Mouse (Mus musculus) heart, embryonic 10.5 days (tissue): ENCODE results near the gene Glis3. TPM values are rescaled to one million over a fixed set of nuclear protein-coding genes. Genes with fewer than 3 reads are reported as not detected.

ENCODE experiments used
- DNase-seq: peaks from one replicate; pipeline ENCODE4 v3.0.0-alpha.2; 2017; ENCODE audit warnings: low spot score
- H3K27ac ChIP-seq: fragments of 300-500 bp; sonication (generic); 2 replicates; pipeline ENCODE4 v1.5.1; 2016; ENCODE audit warnings: mild to moderate bottlenecking
- H3K27me3 ChIP-seq: fragments of 300-500 bp; sonication (generic); 2 replicates; pipeline ENCODE4 v1.6.1; 2016; ENCODE audit warnings: mild to moderate bottlenecking; ENCODE audit not compliant: poor library complexity, insufficient read depth, severe bottlenecking
- H3K36me3 ChIP-seq: fragments of 300-500 bp; sonication (generic); 2 replicates; pipeline ENCODE4 v1.6.1; 2016; ENCODE audit warnings: mild to moderate bottlenecking, moderate library complexity
- H3K4me1 ChIP-seq: fragments of 300-500 bp; sonication (generic); 2 replicates; pipeline ENCODE4 v1.6.1; 2016; ENCODE audit warnings: mild to moderate bottlenecking
- H3K4me3 ChIP-seq: fragments of 300-500 bp; sonication (generic); 2 replicates; pipeline ENCODE4 v1.5.1; 2016; ENCODE audit warnings: mild to moderate bottlenecking, moderate library complexity
- H3K9me3 ChIP-seq: fragments of 300-500 bp; sonication (generic); 2 replicates; pipeline ENCODE4 v1.6.1; 2016; ENCODE audit warnings: mild to moderate bottlenecking, moderate library complexity
- WGBS: fragments of 180-500 bp; shearing (Covaris S2); methylation state at CpG from one replicate; pipeline ENCODE4 v1.1.7; 2016; 5-methylcytosine and 5-hydroxymethylcytosine counted together
- polyA plus RNA-seq: library from polyadenylated mRNA; unstranded; fragments of >200 nt; fragmentation: Nextera tagmentation; extraction: Ambion mirVana; gene quantifications from 2 replicates; pipeline ENCODE4 v1.2.1, GENCODE M21; 2016

Gene Glis3
- polyA plus RNA-seq, 1 experiment from 2014 or later: 1.4 TPM

GRCm38 (mm10) chr19:28678646-28679270 is 1.1 kb downstream of the Glis3 start:
- Histone ChIP-seq H3K27me3 (peaks cover 65% of the 10 kb centered on the region), H3K4me1 (peaks cover 32% of the 10 kb centered on the region), H3K27ac (peak overlapping the region; percentile 77; the same call in 1 of the 2 replicates), H3K9me3 (no peaks in the 10 kb centered on the region), H3K36me3 (no peaks in the 10 kb centered on the region), H3K4me3 (peak overlapping the region; percentile 73)
- DNase-seq: no peak
- under 1% methylated on average over 30 of the region's 30 CpGs for WGBS

GRCm38 (mm10) chr19:28677728-28678438 is 2.0 kb downstream of the Glis3 start:
- Histone ChIP-seq H3K9me3 (no peaks in the 10 kb centered on the region), H3K27ac (peak overlapping the region; percentile 63; the same call in 1 of the 2 replicates), H3K36me3 (no peaks in the 10 kb centered on the region), H3K4me3 (peak overlapping the region; percentile 73), H3K27me3 (peaks cover 59% of the 10 kb centered on the region), H3K4me1 (peaks cover 32% of the 10 kb centered on the region)
- DNase-seq: peak; percentile 78
- WGBS: under 1% methylated on average over 30 of the region's 32 CpGs

- no peak overlapping the region for H3K27ac ChIP-seq
- no peaks in the 10 kb centered on the region for H3K36me3 ChIP-seq
- peaks cover 32% of the 10 kb centered on the region for H3K4me1 ChIP-seq
- 38% methylated on average over 8 of the region's 8 CpGs for whole genome bisulfite sequencing
- H3K9me3 ChIP-seq: no peaks in the 10 kb centered on the region
- H3K4me3 ChIP-seq: peak overlapping the region; percentile 73
- no peak for DNase-seq
- H3K27me3 ChIP-seq: peaks cover 58% of the 10 kb centered on the region
These were observed 2.7 kb downstream of the Glis3 start for GRCm38 (mm10) chr19:28677045-28677727.

- Histone ChIP-seq H3K36me3 (no peaks in the 10 kb centered on the region), H3K4me3 (no peak overlapping the region), H3K27ac (no peak overlapping the region), H3K27me3 (no peaks in the 10 kb centered on the region), H3K4me1 (peaks cover 9% of the 10 kb centered on the region; the same call in 1 of the 2 replicates), H3K9me3 (no peaks in the 10 kb centered on the region)
- WGBS: 50% methylated on average over 9 of the region's 9 CpGs
- DNase-seq: no peak
These were observed 16.1 kb downstream of the Glis3 start for GRCm38 (mm10) chr19:28663781-28664180.

DNA sequence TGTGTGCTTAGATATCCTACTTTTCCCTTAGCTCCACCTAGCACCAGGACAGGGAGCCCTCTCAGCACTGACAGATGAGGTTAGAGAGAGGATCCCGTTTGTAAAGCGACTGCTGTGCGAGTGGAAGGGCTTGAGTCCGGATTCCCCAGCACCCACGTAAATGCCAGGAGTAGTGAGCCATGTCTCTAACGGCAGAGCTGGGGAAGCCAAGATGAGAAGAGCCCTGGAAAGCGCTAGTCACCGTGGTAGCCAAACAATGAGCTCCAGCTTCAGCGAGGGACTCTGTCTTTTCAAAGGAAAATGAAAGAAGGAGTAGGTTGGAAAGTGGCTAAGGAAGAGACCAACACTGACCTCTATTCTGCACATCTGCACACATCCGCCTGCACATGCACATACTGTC is 16.7 kb downstream of the Glis3 start:
- peaks cover 9% of the 10 kb centered on the region; the same call in 1 of the 2 replicates for H3K4me1 ChIP-seq
- DNase-seq: no peak
- no peaks in the 10 kb centered on the region for H3K9me3 ChIP-seq
- H3K4me3 ChIP-seq: no peak overlapping the region
- WGBS: 45% methylated on average over 10 of the region's 10 CpGs
- no peaks in the 10 kb centered on the region for H3K27me3 ChIP-seq
- H3K27ac ChIP-seq: no peak overlapping the region
- no peaks in the 10 kb centered on the region for H3K36me3 ChIP-seq

DNA sequence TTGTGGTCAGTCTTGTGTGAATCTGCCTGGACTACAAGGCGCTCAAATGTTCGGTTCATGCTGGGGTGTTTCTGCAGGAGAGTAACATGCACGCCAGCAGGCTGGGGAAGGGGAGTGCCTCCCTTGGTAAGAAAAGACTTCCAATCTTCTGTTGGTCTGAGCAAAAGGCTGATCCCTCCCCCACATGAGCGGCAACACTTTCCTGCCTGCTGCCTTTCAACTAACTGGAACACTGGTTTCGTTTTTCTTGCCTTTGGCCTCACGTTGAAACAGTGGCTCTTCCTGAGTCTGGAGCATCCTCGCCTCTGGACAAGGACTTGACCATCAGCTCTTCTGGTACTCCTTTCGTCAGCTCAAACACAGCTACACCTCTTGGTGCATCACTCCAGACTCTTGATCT is 17.4 kb downstream of the Glis3 start:
- H3K9me3 ChIP-seq: no peaks in the 10 kb centered on the region
- H3K36me3 ChIP-seq: no peaks in the 10 kb centered on the region
- no peak overlapping the region for H3K4me3 ChIP-seq
- WGBS: 42% methylated on average over 8 of the region's 8 CpGs
- H3K27me3 ChIP-seq: no peaks in the 10 kb centered on the region
- no peak for DNase-seq
- H3K4me1 ChIP-seq: peaks cover 9% of the 10 kb centered on the region; the same call in 1 of the 2 replicates
- no peak overlapping the region for H3K27ac ChIP-seq

GRCm38 (mm10) chr19:28660912-28661311 is 19.0 kb downstream of the Glis3 start:
- no peaks in the 10 kb centered on the region for H3K36me3 ChIP-seq
- WGBS: 81% methylated on average over 7 of the region's 7 CpGs
- no peak overlapping the region for H3K4me3 ChIP-seq
- H3K9me3 ChIP-seq: no peaks in the 10 kb centered on the region
- H3K27me3 ChIP-seq: no peaks in the 10 kb centered on the region
- H3K27ac ChIP-seq: no peak overlapping the region
- DNase-seq: no peak
- peaks cover 9% of the 10 kb centered on the region; the same call in 1 of the 2 replicates for H3K4me1 ChIP-seq

- Histone ChIP-seq H3K27ac (no peak overlapping the region), H3K4me3 (no peak overlapping the region), H3K27me3 (no peaks in the 10 kb centered on the region), H3K9me3 (no peaks in the 10 kb centered on the region), H3K4me1 (0 out of 2 replicates have a peak, but pooled peaks cover 5% of the 10 kb centered on the region), H3K36me3 (no peaks in the 10 kb centered on the region)
- WGBS: 79% methylated on average over 5 of the region's 5 CpGs
- no peak for DNase-seq
These were observed 22.1 kb downstream of the Glis3 start for GRCm38 (mm10) chr19:28657686-28658195.

DNA sequence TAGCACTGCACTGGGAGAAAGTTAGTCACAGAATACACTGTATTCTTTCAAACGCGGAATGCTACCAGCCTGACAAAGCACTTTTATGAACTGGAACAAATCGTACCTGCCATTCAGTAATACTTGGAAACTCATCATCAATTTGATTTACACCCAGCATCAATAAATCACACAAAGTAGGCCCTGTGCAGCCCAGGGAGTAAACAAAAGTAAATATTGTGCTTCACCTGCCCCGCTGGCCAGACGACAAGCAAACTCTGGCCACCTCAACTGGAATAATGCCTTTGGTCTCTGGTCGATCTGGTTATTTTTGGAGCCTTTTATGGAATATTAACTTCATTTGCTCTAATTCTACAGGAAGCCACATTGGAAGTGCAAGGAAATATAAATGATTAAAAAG is 23.0 kb downstream of the Glis3 start:
- no peak overlapping the region for H3K4me3 ChIP-seq
- DNase-seq: no peak
- H3K36me3 ChIP-seq: no peaks in the 10 kb centered on the region
- H3K27me3 ChIP-seq: no peaks in the 10 kb centered on the region
- 82% methylated on average over 6 of the region's 6 CpGs for WGBS
- H3K27ac ChIP-seq: no peak overlapping the region
- no peaks in the 10 kb centered on the region for H3K4me1 ChIP-seq
- no peaks in the 10 kb centered on the region for H3K9me3 ChIP-seq

GRCm38 (mm10) chr19:28655166-28655565 is 24.7 kb downstream of the Glis3 start:
- no peaks in the 10 kb centered on the region for H3K9me3 ChIP-seq
- DNase-seq: no peak
- H3K36me3 ChIP-seq: no peaks in the 10 kb centered on the region
- H3K27ac ChIP-seq: no peak overlapping the region
- no peaks in the 10 kb centered on the region for H3K27me3 ChIP-seq
- H3K4me3 ChIP-seq: no peak overlapping the region
- H3K4me1 ChIP-seq: no peaks in the 10 kb centered on the region
- WGBS: 76% methylated on average over 7 of the region's 7 CpGs

DNA sequence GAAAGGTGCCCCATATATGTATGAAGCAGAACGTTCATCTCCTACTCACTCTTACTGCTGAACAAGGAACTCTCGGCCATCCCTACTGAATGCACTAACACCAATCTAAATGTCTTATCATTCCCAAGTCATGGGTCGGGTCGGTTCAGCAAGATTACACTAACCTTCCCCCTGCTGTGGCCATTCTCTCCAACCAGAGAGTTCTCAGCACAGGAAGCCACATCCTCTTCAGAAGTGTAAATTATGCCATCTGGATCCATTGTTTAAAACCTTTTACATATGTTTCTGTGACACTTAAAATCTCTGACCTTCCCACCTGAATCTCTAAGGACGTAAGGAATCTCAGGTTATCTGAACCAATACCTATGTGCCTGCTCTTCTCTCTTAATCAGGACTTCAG is 29.0 kb downstream of the Glis3 start:
- H3K27ac ChIP-seq: no peak overlapping the region
- WGBS: 67% methylated on average over 5 of the region's 5 CpGs
- H3K36me3 ChIP-seq: no peaks in the 10 kb centered on the region
- no peaks in the 10 kb centered on the region for H3K4me1 ChIP-seq
- H3K27me3 ChIP-seq: no peaks in the 10 kb centered on the region
- H3K9me3 ChIP-seq: no peaks in the 10 kb centered on the region
- no peak for DNase-seq
- H3K4me3 ChIP-seq: no peak overlapping the region

DNA sequence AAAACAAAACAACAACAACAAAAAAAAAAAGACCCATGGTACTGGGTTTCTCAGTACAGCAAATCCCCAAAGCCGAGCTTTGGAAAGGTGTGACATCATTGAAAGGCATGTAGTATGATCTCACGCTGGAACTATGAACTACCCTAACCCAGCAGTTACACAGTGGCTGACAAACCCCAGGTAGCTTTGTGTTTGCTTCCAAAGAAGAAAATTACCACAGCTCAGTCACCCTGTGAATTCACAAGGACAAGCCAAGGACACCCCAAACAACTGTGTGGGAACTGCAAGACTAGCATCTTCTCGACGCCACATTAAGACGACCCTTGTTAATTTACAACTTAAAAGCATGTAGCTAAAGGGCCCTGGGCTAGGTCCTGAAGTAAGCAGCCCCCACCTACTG is 30.4 kb downstream of the Glis3 start:
- Histone ChIP-seq H3K4me3 (no peak overlapping the region), H3K27ac (no peak overlapping the region), H3K4me1 (no peaks in the 10 kb centered on the region), H3K36me3 (no peaks in the 10 kb centered on the region), H3K9me3 (no peaks in the 10 kb centered on the region), H3K27me3 (no peaks in the 10 kb centered on the region)
- 54% methylated on average over 5 of the region's 5 CpGs for WGBS
- DNase-seq: no peak

DNA sequence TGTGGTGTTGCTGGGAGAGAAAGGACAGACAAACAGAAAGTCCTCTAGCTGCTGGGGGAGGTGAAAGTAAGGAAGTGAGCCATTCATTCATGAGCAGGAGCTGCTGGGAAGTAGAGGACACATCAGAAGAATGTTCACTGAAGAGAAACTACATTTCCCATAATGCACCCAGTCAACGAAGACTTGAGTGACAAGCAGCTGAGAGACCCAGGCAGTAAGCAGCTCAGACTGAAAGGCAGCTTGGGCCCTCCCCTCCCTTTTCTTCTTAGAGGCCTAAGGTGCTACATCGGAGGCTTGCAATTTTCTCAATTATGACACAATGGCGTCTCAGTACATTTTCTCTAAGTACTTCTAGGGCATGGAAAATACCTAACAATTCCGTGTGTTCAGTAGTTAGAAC is 31.0 kb downstream of the Glis3 start:
- Histone ChIP-seq H3K27ac (no peak overlapping the region), H3K36me3 (no peaks in the 10 kb centered on the region), H3K9me3 (no peaks in the 10 kb centered on the region), H3K27me3 (no peaks in the 10 kb centered on the region), H3K4me1 (no peaks in the 10 kb centered on the region), H3K4me3 (no peak overlapping the region)
- 56% methylated on average over 4 of the region's 4 CpGs for WGBS
- no peak for DNase-seq
